Mouse (Mus musculus) CH12.LX (cell line): ENCODE results near the gene Hes5.

Experiments
- CHD1 ChIP-seq: IDR thresholded peaks from 2 replicates; pipeline ENCODE4 v1.6.1; 2012; ENCODE audit warnings: low read depth, low read length, improper control_type of control experiment, inconsistent platforms
- CTCF ChIP-seq, 2 experiments: IDR thresholded peaks in 1 of 2; conservative IDR thresholded peaks in 1 of 2; 2 replicates each; pipeline ENCODE4 v1.5.1; 2011 to 2012; ENCODE audit warnings: low read depth in 2 of 2, low read length in 2 of 2, improper control_type of control experiment in 1 of 2, inconsistent platforms in 1 of 2, mild to moderate bottlenecking in 1 of 2, moderate library complexity in 1 of 2
- KAT2A ChIP-seq: IDR thresholded peaks from 2 replicates; pipeline ENCODE4 v1.6.1; 2012; ENCODE audit warnings: low read length, improper control_type of control experiment, inconsistent platforms; ENCODE audit not compliant: insufficient replicate concordance
- MEF2A ChIP-seq: IDR thresholded peaks from 2 replicates; pipeline ENCODE4 v1.6.1; 2014; ENCODE audit warnings: low read depth, mild to moderate bottlenecking, inconsistent platforms, low read length, improper control_type of control experiment, borderline replicate concordance
- MXI1 ChIP-seq: IDR thresholded peaks from 2 replicates; pipeline ENCODE4 v1.6.1; 2011; ENCODE audit warnings: mild to moderate bottlenecking, low read depth, low read length, improper control_type of control experiment
- NELFE ChIP-seq: IDR thresholded peaks from 2 replicates; pipeline ENCODE4 v1.6.1; 2011; ENCODE audit warnings: low read depth, low read length, improper control_type of control experiment
- POLR2A ChIP-seq: IDR thresholded peaks from 2 replicates; pipeline ENCODE4 v1.6.1; 2011; ENCODE audit warnings: low read depth, mild to moderate bottlenecking, improper control_type of control experiment, low read length
- TCF12 ChIP-seq: IDR thresholded peaks from 2 replicates; pipeline ENCODE4 v1.6.1; 2014; ENCODE audit warnings: low read depth, mild to moderate bottlenecking, inconsistent platforms, low read length, improper control_type of control experiment
- USF2 ChIP-seq: conservative IDR thresholded peaks from 2 replicates; pipeline ENCODE4 v1.6.1; 2011; ENCODE audit warnings: low read depth, low read length, improper control_type of control experiment

DNA sequence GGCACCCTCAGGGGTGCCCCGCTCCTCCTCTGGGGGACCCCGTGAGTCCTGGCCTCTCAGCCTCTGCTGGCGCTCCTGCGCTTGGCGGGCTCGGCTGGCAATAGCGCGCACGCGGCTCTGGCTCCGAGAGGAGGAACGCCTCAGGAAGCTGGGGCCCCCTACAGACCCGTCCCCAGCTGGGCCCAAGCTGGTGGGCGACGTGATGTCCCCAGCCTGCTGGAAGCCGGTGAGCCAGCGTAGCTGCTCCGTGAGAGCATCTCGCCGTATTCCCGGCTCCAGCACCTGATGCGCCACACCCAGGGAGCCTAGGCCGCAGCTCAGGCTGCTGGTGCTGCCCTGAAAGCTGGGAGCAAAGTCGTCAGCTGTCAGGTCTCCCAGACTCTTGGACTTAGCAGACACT lies 23.0 kb downstream of the Hes5 start:
- TF ChIP-seq NELFE (no peak), POLR2A (no peak), CTCF (conservative IDR thresholded peaks at IDR 0.05 in 1 of 2, IDR thresholded peaks at IDR 0.05 in 1 of 2; ENCODE audit: low read depth in 2 of 2, low read length in 2 of 2) (no peak), USF2 (no peak), MXI1 (no peak), TCF12 (no peak), CHD1 (no peak), MEF2A (no peak), KAT2A (no peak)
